Mouse (Mus musculus): ENCODE measurements at regions not wholly inside any gene's neighbourhood (a gene's known extent, or its start where the extent isn't known, plus 50 kb on each side); places are given as distances from the start of the nearest gene placed in this dataset.

DNA sequence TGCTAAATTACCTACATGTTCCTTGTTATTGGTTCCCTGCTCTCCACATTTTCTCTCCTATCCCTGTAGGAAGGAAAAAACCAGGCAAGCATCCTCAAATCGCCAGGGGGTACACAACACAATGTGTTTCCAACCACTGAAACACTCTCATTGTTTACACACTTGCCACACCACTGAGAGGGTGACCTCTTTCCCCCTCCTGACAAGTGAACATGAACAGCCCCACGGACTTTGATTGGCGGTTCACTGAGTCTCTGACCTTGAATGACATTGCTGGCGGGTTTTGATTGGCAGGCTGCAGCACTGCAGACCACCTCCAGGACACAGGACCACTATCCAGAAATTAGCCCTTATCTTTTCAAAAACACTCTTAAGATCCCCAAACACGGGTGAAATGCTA lies 211.7 kb upstream of the Onecut1 start:
- DNase-seq (ENCODE audit: low spot score) = no peak

DNA sequence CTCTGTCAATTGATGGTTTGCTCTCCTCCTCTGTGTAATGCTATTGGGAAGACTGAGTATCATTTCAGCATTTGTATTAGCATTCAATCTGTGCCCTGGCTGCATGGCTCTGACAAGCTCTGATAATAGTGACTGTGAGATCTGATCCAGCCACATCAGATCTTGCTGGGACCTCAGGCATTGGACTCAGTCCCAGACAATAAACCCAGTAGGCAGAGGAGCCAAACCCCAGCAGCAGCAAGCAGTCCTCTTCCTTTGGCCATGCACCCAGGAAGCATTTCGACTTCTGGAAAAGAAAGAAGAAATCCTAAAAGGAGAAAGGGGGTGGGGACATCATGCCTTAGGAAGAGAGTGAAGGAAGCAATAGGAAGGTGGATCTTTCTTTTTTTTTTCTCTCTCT lies 205.8 kb upstream of the Onecut1 start:
- no peak for DNase-seq (ENCODE audit: low spot score)

DNA sequence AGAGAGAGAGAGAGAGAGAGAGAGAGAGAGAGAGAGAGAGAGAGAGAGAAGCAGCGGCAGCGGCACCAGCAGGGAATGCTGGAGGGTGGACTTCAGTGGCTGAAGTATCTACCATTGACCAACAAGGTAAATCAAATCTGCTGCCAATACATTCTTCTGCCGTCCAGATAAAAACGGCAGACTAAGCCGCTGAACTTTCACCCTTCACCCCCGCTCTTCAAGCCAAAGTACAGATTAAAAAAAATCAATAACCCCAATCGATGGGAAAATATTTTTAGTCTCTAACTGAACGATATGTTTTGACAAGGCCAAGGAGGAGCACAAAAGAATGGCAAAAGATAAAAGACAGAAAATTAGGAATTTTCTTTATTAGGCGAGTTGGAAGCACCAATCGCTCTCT lies 205.3 kb upstream of the Onecut1 start:
- no peak for DNase-seq (ENCODE audit: low spot score)

DNA sequence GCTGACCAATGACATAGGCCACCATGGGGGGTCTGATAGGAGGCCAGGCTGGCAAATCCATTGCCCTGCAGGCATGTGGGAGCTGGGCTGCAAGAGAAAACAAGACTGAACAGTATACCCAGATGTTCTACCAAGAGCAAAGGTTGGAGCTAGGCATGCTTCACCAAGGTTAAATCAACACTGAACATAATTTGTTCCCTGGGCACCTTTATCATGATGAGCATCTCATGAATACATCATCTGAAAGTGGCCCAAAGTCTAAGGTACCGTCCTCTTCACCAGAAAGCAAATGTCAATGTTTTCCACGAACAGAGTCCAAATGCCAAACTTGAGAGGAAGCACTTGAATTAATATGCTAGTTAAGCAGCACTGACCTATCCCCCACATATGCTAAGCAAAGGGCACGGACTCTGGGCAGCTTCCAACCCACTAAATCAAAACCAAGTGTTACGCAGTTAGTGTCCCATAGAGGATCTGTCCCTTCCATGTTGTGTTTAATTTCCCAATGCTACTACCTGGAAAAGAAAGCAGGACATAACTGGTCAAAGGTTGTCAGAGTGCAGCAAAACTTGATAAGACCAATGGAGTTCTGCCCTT lies 190.3 kb upstream of the Onecut1 start:
- DNase-seq (ENCODE audit: low spot score) = no peak

DNA sequence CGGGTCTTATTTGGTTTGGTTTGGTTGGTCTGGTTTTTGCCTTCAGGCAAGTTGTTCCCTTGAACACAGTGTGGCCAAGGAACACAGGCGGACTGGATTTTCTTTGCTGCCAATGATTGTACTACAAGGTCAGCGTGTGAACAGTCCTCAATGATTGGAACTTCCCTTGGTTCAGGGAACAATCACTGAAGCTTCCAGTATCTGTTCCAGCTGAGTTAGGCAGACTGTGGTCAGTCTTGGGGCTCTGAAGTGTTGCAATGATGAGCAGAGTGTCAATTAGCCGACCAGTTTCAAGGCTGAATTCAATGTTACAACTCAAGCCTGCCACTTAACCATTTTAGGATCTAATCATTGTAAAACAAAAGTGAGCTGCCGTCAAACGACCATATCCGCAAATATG lies 189.5 kb upstream of the Onecut1 start:
- DNase-seq (ENCODE audit: low spot score) = no peak

DNA sequence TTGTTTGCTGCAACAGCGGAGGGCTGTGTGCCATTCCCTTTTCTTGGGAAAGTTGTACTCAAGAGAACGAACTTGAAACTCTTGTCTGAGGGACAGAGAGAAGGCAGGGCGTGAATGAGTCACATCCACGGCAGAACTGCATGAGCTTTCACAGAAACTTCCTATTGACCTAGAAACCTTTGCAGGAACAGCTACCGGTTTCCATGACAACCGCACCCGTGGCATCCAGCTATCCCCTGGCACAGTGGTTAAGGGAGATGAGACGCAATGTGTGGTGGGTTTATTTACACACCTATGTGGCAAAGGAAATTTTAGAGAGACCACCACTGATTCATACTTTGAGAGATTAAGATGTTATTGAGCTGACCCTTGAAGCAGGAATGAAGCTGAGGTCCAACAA lies 163.5 kb upstream of the Onecut1 start:
- no peak for DNase-seq (ENCODE audit: low spot score)

DNA sequence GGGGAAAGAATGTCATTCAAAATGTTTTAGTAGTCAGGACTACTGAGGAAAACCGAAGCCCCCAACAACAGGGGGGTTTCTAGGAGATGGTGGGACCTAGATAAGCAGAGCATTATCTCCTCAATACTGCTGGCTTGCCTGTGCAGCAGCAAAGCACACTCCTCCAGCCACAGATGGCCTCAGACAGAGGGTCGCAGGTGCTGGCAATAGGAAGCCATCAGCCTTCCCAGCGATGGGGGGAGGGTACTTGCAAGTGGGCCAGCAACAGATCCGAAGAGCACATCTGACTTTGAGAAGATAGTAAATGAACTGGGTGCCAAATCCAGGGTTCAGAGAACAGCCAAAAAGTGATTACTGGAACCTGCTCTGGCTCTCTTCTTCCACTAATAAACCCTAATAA lies 156.0 kb upstream of the Onecut1 start:
- no peak for DNase-seq (ENCODE audit: low spot score)

DNA sequence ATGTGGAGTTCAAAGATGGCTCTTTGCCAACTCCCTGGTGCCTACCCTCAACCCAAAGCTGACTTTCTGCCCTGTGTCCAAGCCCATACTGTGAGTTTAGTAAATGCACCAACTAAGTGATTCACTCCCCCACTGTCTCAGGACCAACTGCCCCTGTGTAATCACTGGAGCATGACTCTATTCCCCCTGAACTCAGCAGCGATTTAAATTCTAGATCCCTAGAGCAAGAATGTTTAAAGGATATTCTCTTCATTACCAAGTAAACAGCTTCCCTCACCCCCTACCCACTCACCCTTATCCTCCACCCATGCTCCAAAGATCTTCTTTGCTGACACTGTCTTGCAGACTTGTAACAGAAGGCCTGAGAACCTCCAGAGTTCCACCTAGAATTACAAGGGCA lies 154.1 kb upstream of the Onecut1 start:
- DNase-seq (ENCODE audit: low spot score) = no peak

DNA sequence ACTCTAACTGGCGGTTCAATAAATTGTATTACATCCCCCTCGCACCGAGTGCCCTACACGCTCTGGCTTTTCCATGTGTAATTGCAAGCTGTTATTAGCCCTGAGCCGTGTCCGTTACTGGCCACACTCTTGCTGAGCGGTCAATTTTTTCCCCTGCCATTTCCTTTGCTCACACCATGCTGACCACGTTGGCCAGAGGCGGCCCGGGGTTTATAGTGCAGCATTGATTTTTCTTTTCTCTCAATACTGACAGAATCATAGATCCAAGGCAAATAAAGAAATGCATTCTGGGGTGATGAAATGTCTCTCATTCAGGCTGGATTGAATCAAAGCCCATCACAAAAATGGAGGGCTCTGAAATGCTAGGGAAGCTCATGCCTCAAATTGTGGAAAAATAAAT lies 150.0 kb upstream of the Onecut1 start:
- no peak for DNase-seq (ENCODE audit: low spot score)

DNA sequence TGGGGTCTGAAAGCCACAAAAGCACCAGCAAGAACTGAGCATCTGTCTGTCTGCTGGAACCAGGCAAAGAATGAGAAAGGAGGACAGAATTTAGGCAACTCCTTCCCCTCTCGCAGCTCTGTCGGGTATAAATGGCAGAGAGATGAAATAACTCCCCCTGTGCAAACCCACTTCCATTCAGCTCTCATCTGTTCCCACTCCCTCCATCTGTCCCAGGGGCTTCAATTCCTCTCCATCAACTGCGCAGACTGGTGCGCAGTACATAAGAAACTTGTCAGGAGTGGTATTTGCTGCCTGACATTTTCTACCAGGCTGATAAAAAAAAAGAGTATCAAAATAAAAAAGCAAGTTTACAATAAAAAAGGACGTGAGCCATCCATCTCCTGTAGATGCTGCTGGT lies 129.3 kb upstream of the Onecut1 start:
- no peak for DNase-seq (ENCODE audit: low spot score)

DNA sequence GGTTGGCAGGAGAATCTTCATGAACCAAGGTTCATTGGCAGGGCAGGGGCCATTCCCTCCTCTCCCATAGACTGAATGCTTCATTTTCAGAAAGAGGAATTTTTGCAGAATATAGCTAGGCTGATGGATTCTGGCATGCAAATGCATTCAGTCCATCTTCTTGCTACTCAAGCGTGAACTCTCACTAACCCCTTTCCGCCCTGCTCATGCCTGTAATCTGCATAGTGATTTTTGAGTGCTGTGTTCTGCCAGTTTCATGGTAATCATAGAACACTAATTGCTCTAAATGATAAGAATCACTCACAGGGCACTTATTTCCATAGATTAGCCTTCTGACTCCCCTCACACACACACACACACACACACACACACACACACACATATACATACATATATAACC lies 119.8 kb upstream of the Onecut1 start:
- no peak for DNase-seq (ENCODE audit: low spot score)

DNA sequence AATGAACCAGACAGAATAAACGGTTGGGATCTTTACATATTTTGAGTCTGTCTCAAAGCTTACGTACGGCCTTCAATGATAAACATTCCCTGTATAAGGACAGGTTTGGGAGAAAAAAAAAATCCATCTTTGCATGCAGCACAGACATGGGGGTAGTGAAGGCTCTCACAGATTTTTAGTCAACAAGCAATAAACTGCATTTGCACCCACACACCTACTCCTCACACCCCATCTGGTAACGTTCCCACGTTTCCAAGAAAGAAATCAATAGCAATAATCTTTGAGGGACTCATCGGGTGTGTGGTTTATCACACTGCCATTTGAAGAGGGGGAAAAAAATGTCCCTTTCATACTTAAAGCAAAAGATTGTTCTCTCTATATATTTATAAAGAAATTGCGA lies 113.8 kb upstream of the Onecut1 start:
- no peak for DNase-seq (ENCODE audit: low spot score)

DNA sequence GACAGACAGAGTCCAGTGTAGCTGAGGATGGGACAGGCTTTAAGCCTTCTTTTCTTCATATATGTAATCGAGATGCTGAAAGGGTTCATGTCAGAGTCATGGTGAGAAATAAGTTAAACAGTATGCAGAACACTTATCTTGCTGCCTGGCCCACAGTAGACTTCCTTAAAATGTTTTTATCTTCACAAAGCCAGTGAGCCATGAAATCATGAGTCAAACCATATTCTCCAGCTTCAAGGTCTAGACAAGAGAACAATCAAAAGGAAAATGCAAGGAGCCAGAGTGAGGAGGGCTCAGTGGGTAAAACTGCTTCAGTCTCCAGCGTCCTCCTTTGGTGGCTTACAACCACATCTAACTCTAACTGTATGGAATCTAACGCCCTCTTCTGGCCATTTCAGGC lies 103.7 kb upstream of the Onecut1 start:
- no peak for DNase-seq (ENCODE audit: low spot score)

DNA sequence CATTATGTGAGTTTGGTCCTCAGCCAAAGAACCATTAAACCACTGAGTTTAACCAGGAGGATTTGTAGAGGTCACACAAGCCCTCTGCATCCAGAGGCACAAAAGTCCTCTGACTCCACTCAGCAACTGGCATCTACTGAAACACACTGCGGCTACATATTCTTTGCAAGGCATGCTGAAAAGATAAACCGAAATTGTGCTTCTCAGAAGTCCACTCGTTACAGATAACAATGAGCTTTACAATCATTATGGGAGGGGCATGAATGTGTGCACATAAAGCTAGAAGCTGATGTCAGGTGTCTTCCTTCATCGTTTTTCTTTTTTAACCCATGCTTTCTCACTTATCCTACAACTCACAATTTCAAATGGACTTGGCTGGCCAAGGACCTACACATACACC lies 102.8 kb upstream of the Onecut1 start:
- DNase-seq (ENCODE audit: low spot score) = no peak

DNA sequence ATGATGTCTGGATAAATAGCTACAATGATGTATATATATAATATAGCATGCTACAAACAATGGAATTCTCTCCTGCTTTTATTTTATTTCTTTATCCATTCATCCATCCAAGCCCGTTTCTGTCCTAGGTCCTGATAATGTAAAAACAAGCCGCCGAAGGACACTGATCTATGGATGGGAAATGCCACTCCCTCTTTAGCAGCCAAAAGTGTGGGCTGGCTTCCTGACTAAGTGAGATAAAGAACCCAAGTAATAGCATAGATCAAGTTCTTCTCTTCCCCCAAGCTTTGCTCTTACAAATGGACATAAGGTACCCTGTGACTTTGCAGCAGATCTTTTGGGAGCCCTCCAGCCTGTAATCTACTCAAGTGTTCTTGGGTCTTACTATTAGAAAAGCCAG lies 81.3 kb upstream of the Onecut1 start:
- no peak for DNase-seq (ENCODE audit: low spot score)

DNA sequence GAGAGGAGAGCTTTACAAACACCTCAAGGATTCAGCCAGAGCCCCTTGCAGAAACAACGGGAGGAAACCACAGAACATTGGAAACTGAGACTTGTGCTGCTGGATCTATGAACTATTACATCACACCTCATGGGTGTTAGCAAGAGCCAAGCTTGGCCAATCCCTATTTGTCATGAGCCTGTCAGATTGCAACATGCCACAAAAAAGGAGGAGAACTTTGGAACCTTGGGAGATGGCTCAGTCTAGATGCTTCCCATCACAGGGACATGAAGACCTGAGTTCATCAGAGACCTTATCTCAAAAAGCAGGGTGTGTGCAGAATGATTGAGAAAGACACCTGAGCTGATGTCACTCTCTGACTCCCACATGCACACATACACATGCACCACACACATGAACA lies 68.3 kb upstream of the Onecut1 start:
- DNase-seq (ENCODE audit: low spot score) = no peak

DNA sequence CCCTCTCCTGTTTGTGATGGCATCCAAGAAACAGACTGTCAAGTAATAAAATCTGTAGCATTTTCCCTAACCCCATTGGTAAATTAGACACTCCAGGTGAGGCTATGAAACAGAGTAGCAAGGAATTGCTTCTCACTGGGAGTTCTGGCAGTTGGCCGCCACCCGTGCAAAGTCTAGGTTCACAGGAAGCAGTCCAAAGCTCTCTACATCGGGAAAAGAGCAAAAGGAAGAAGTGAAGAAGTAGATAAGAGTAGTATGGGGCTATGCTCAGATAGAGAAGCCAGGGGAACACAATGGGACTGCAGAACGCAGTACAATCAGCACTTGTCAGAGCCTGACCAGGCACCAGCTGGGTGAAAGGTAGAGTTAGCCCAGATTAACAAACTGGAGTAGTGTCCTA lies 65.7 kb upstream of the Onecut1 start:
- no peak for DNase-seq (ENCODE audit: low spot score)

DNA sequence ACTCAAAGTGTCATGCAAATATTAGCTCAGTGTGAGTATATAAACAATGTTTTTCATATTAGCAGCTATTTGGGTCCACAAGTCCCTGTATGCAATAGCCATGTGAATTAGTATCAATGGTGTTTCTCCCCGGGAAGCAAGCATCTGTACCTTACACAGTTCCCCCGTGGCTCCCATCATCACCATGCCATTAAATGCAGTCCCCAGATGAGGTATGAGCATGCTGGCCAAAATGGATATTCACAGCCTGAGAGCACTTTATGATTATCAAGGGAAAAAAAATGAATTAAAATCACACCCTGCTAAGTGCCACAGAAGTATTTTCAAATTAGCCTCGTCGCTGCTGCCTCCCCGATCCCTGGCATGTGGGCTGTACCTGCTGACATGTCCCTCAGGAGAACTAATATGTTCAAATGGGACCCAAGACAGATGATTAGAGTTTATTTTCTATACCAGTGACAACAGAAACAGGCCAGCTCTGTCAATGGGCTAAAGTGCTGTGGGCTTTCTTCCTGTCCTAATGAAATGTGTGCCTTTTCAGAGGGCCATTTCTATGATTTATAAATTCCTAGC lies 64.4 kb upstream of the Onecut1 start:
- no peak for DNase-seq (ENCODE audit: low spot score)

DNA sequence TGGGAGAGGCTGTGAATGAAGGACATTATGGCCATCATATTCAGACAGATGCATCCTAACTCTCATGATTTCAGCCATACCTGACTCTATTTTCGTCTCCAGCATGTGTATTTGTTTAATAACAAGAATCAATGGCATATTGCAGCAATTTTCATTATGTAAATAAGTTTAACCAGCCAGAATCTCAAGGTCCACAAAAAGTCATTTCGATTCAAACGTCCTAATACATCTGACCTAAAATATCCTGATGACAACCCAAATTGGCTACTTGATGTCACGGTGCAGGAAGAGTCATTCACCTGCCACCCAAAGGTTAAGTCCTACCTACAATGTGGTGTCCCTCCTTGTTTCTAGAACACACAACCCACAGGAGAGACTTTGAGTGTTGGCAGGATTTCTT lies 60.6 kb upstream of the Onecut1 start:
- DNase-seq (ENCODE audit: low spot score) = no peak

DNA sequence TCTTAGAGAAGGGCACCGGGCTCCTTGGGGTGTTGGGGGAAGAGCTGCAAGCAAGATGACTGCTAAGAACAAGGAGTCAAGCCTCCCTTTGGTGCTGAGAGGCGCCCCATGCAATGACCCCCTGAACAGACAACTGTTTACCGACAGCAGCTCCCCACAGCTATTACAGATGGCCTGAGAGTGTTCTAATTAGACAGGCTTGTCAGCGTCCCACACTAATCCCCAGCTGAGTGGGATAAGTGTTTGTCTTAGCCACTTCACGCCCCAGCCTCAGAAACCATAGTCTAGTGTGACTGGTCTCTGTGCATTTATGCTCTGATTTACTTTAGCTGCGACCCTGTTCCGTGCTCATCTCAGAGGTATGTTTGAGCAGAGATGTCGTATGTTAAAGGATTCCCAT lies 50.3 kb upstream of the Onecut1 start:
- no peak for DNase-seq (ENCODE audit: low spot score)
